Mouse (Mus musculus): ENCODE results near the gene Smc2. TPM values are rescaled to one million over a fixed set of nuclear protein-coding genes. Genes with fewer than 3 reads are reported as not detected.

The Smc2 gene
- 10 to 100 TPM; 33.8 to 36.1 TPM for polyA plus RNA-seq (2017; shearing (Covaris generic))

GRCm38 (mm10) chr4:52438886-52439664, at the start of gene Smc2:
Smc2 (plus strand) TSS chr4:52439243.

GRCm38 (mm10) chr4:52497144-52497543, 58.1 kb downstream of the Smc2 start, which contains the start of gene Vma21-ps:
Vma21-ps (minus strand) TSS chr4:52497244.

Other genes with a start within 250 kb of the Smc2 start
- not detected for gene Vma21-ps, start 58.0 kb downstream of the Smc2 start, polyA plus RNA-seq (2017; shearing (Covaris generic))
- gene Toporsl, start 157.0 kb downstream of the Smc2 start, polyA plus RNA-seq (2017; shearing (Covaris generic)), result not detected